Mouse (Mus musculus) c-Kit-positive CD71-positive TER-119-negative erythroid progenitor cells, embryonic 14.5 days (primary cell): ENCODE data around the gene Gna15.
A peak's percentile ranks its signal among the peaks of the same experiment; 100 is the strongest.

Source experiments
- DNase-seq: peaks from one replicate; pipeline ENCODE4 v3.0.0-alpha.2; 2013; ENCODE audit warnings: low read depth

Gna15 gene

GRCm38 (mm10) chr10:81466066-81466465 is 58.0 kb downstream of the Gna15 start:
- no peak for DNase-seq

GRCm38 (mm10) chr10:81465265-81465645 is 58.8 kb downstream of the Gna15 start:
- DNase-seq, result no peak

DNA sequence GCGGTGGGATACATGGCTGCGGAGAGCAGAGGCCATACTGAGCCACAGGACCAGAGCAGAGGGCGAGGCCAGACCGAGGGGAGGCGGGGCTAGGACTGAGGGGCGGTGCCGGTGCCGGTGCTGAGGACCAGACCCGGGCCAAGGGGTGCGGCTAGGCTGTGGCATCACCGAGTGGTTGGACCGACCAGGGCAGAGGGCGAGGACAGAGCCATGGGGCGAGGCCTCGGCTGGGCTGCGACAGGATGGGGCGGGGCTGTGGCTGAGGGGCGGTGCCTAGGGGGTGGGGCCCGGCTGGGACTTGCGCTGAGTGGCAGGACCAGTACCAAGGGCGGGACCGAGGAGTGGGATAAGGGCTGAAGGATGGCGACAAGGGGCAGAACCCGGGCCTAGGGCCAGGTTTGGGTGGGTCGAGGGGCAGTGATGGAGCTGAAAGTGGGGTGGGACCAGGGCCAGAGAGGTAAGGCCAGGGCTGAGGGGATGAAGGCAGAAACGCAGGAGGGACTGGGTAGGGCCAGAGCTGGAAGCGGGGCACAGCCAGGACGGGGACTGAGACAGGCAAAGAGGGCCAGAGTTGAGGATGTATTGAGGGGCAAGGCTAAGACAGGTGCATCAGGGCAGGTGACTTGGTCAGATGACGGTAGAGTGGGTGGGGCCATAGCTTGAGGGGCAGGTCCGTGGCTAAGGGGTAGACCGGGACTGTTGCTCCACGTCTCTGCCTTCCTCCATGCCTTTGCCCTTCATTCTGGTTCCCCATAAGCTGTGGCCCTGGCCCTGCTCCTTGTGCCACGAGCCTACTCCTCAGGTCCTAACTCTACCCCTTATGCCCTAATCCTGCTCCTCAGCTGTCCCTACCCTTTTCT is 59.4 kb downstream of the Gna15 start:
- DNase-seq, result peak; percentile 54

DNA sequence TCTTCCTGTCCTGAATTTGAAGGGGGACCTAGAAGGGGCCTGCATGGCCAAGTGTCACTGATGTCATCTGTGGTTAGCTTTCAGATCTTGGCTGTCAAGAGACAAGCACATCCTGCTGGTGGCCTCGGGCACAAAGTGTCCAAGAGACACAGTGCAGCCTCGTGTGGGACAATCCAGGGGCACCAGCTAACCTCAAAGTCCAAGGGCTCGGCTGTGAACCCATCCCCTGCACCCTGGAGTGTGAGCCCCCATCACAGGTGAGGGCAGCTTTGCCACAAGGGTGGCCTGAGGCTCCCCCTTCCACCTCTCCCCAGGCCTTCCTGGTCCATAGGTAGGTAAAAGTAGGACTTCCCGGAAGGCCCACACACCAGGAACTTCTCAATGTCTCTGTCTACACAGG is 60.5 kb downstream of the Gna15 start:
- no peak for DNase-seq

DNA sequence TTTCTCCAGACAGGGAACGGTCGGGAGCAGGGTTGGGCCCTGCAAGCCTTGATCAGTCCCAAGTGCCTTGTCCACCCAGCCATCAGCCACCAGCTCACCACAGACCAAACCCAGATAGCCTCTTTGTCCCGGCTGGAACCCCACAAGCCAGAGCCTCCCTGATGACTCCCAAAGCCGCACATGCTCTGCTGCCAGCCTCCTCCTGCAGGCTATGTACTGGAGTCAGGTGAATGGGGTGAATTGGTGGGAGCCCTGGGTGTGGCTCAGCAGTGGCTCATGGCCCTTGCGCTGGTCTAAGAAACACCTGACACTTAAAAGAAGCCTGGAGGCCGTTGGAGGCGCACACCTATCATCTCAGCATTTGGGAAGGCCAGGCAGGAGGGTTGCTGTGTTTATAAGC is 61.1 kb downstream of the Gna15 start:
- DNase-seq, result no peak

DNA sequence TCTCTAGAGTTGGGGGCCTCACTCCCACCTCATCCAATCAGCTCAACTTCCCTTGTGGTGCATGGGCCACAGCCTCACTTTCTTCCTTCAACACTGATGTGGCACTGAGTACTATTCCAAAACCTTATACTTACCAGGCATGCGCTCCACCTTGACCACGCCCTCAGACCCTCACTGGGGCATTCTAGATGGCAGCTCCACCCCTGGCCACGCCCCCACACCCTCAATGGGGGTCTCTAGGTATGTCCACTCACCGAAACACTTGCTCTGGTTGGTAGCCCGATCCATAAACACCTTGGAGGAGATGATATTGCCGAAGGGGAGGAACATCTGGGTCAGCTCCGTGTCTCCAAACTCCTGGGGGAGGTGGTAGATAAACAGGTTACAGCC is 61.6 kb downstream of the Gna15 start:
- no peak for DNase-seq

GRCm38 (mm10) chr10:81461673-81462414 is 62.2 kb downstream of the Gna15 start:
- no peak for DNase-seq

DNA sequence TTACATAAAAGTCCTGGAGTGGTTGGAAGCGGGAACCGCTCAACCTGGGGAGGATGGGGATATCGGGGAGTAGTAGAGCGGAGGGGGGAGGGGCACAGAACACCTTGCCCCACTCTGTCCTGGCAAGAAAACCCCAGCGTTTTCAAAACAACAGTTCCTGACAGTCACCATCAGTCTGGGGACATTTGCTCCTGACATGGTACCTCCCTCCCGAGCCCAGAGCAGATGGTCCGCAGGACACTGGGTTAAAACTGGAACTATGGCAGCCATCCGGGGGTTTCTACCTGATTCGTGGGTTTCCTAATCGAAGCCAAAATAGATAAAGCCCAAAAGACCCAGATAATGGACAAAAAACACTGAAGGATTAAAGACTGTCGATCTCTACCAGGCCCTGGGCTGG is 63.1 kb downstream of the Gna15 start:
- no peak for DNase-seq

- no peak for DNase-seq
Observed at GRCm38 (mm10) chr10:81460471-81460870, 63.6 kb downstream of the Gna15 start.

DNA sequence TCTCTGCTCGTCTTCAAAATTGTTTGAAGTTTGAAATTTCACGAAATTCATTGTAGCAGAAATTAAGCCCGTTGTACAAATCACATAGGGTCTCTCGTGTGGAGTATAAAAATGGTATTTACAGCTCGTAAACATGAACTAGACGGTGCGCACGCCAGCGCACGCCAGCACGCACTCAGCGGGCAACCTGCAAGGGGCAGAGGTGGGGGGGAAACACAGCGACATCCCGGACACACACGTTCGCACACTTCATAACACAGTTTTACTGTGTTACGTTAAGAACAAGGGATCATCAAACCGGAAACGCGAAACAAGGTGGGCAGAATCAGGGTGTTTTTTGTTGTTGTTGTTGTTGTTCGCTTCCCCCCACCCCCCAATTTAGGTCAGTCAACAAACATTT is 64.6 kb downstream of the Gna15 start:
- DNase-seq, result no peak

- DNase-seq, result no peak
Observed at GRCm38 (mm10) chr10:81458267-81458666, 65.8 kb downstream of the Gna15 start.

GRCm38 (mm10) chr10:81457624-81458023 is 66.4 kb downstream of the Gna15 start:
- DNase-seq, result no peak

- no peak for DNase-seq
Observed at GRCm38 (mm10) chr10:81456983-81457563, 67.0 kb downstream of the Gna15 start.

- DNase-seq, result no peak
Observed at GRCm38 (mm10) chr10:81455181-81455895, 68.7 kb downstream of the Gna15 start, which contains the start of gene Nfic. Gene Nfic, minus strand, starts transcription at chr10:81455635.

GRCm38 (mm10) chr10:81454106-81454505 is 69.9 kb downstream of the Gna15 start:
- DNase-seq, result no peak

DNA sequence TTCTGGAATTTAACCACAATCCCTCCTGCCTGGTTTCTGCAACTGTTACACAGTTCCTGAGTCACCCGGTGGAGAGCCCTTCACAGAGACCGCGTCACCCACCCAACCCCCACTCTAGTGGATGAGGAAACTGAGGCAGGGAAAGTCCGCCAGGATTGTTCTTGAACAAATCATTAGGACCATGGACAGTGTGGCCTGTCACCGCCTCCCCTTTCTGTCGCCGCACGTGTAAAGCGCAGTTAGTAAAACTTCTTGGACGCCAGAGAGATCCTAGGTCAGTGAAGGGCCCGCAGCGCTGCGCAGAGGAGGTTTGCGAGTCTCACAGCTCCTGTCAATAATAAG is 71.1 kb downstream of the Gna15 start:
- DNase-seq, result no peak
